Mouse (Mus musculus): ENCODE results near the gene Dcdc2b. TPM values are rescaled to one million over a fixed set of nuclear protein-coding genes. Genes with fewer than 3 reads are reported as not detected.

The Dcdc2b gene
- polyA plus RNA-seq, 1 experiment from 2014 or later: 2.3 TPM

DNA sequence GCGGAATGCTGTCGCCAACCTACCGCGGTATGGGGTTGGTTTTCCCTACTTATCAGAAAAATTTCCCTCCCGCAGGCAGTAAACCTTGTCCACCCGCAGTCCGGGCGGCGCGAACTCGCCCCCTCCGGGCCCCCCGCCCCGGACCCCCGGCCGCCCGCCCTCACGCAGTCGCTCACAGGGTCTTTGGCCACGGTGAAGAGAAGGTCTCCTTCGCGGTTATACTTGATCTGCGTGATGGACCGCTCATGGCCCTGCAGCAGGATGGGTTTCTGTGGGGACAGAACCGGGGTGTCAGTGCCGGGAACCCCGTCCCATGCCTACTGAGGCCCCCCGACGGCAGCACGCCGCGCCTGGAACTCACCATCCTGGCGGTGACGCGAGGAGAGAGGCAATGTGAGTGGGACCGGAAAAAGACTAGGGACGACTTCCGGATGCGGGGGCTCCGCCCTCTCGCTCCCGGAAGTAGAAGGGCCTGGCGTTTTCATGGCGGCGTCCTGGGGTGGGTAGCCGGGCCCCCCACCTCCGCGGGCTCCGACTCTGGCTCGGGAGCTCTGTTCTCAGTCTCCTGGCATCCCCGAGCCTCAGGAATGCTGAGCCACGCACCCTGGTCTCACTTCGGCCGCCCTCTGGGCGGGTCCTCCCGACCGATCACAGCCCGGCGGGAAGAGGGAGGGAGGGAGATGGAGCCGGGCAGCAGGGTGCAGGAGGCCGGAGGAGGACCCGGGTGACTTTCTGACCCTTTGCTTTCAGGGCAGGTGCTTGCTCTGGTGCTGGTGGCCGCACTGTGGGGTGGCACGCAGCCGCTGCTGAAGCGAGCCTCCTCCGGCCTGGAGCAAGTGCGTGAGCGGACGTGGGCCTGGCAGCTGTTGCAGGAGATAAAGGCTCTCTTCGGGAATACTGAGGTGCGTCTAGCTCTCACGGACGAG, 13.6 kb downstream of the Dcdc2b start, which contains the start of the genes Eif3i and Tmem234:
Gene Eif3i (minus strand): TSS at position 416 of the 926 bp plus-strand sequence.
Gene Tmem234 (plus strand): TSS at position 436 of the 926 bp plus-strand sequence.
- no peaks in the 10 kb centered on the region for H3K27me3 ChIP-seq
- H3K36me3 ChIP-seq: peaks cover 57% of the 10 kb centered on the region
- H3K4me2 ChIP-seq (replicated peaks): peak within 1 kb of the TSS; percentile 79
- peak within 1 kb of the TSS; percentile 37; the same call in 1 of the 2 replicates for H3K27ac ChIP-seq
- peak within 1 kb of the TSS; percentile 83 for H3K4me3 ChIP-seq
- H3K9me3 ChIP-seq: no peaks in the 10 kb centered on the region
- H3K4me1 ChIP-seq: peaks cover 23% of the 10 kb centered on the region
- peak; percentile 64 for ATAC-seq (ENCODE audit: insufficient number of reproducible peaks, insufficient read depth, low FRiP score, low TSS enrichment)
- peak within 1 kb of the TSS; percentile 83 for H3K9ac ChIP-seq
- WGBS: under 1% methylated on average over 74 of the region's 74 CpGs

DNA sequence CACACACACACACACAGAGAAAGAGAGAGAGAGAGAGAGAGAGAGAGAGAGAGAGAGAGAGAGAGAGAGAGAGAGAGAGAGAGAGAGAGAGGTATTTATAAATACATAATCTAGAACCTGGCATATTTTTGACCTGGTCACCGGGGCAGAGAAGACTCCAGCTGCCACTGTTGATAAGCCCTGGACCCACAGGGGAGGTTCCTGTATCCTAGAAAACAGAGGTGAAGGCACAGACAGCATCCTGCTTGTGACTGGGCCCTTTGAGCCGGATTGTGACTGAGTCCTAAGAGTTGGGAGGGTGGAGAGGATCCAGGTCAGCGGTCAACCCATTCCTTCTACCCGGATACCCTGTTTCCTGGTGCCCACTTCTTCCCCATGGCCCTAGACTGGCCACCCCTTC, 25.2 kb downstream of the Dcdc2b start:
- no peak overlapping the region for H3K4me3 ChIP-seq
- WGBS: 68% methylated on average over 4 of the region's 4 CpGs
- no peaks in the 10 kb centered on the region for H3K27me3 ChIP-seq
- H3K4me2 ChIP-seq (replicated peaks): no peak overlapping the region
- H3K9me3 ChIP-seq: no peaks in the 10 kb centered on the region
- no peak for ATAC-seq (ENCODE audit: insufficient number of reproducible peaks, insufficient read depth, low FRiP score, low TSS enrichment)
- no peak overlapping the region for H3K9ac ChIP-seq
- H3K36me3 ChIP-seq: peaks cover 36% of the 10 kb centered on the region
- no peaks in the 10 kb centered on the region for H3K4me1 ChIP-seq
- no peak overlapping the region for H3K27ac ChIP-seq

DNA sequence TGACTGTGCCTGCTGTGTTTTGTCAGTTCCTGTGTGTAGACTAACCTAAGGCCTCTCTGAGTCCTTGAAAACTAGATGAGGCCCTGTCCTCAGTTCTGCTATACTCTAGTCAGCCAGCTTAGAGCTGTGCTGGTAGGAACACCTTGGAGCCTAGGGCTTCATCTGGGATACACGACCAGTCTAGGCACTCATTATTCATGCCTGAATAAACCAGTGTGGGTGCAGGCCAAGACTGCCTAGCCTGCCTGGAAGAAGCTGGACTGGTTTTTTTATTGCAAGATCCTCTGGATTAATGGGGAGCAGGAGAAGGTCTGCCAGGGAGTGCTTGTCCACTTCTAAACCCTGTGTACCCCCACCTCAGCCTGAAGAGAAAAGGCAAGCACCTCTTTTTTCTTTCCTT, 27.1 kb downstream of the Dcdc2b start:
- H3K36me3 ChIP-seq: peaks cover 18% of the 10 kb centered on the region
- no peak for ATAC-seq (ENCODE audit: insufficient number of reproducible peaks, insufficient read depth, low FRiP score, low TSS enrichment)
- no peak overlapping the region for H3K4me3 ChIP-seq
- no peak overlapping the region for H3K9ac ChIP-seq
- 64% methylated on average over 1 of the region's 1 CpGs for WGBS
- no peaks in the 10 kb centered on the region for H3K9me3 ChIP-seq
- H3K27me3 ChIP-seq: no peaks in the 10 kb centered on the region
- no peaks in the 10 kb centered on the region for H3K4me1 ChIP-seq
- no peak overlapping the region for H3K4me2 ChIP-seq (replicated peaks)
- no peak overlapping the region for H3K27ac ChIP-seq

DNA sequence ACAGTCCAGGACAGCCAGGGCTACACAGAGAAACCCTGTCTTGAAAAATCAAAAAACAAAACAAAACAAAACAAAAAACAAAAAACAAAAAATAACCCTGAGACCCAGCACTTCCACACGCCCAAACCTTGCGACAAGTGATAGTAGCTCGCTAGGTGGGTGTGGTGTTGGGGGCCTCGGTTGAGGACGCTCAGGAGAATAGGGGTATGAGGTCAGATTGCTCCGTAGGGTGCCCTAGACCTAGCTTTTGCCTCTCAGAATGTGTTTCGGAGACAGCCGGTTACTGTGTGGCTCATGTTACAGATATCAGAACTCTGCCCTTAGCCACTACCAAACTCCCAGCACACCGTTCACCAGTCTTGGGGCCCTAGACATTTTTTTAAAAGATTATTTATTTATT, 28.3 kb downstream of the Dcdc2b start:
- Histone ChIP-seq H3K4me3 (no peak overlapping the region; the same call in 1 of the 2 replicates), H3K9me3 (no peaks in the 10 kb centered on the region), H3K27ac (no peak overlapping the region), H3K4me1 (no peaks in the 10 kb centered on the region), H3K36me3 (peaks cover 7% of the 10 kb centered on the region), H3K9ac (no peak overlapping the region), H3K4me2 (replicated peaks) (peak overlapping the region; percentile 70), H3K27me3 (no peaks in the 10 kb centered on the region)
- WGBS: 78% methylated on average over 9 of the region's 9 CpGs
- ATAC-seq (ENCODE audit: insufficient number of reproducible peaks, insufficient read depth, low FRiP score, low TSS enrichment): no peak

GRCm38 (mm10) chr4:129584884-129585608, 29.0 kb downstream of the Dcdc2b start:
- Histone ChIP-seq H3K27ac (0 out of 2 replicates have a peak overlapping the region, but pooled peaks have one; percentile 23), H3K4me3 (peak overlapping the region; percentile 46), H3K27me3 (no peaks in the 10 kb centered on the region), H3K4me2 (replicated peaks) (peak overlapping the region; percentile 70), H3K36me3 (peaks cover under 1% of the 10 kb centered on the region; the same call in 1 of the 2 replicates), H3K9ac (peak overlapping the region; percentile 45), H3K9me3 (no peaks in the 10 kb centered on the region), H3K4me1 (no peaks in the 10 kb centered on the region)
- ATAC-seq (ENCODE audit: insufficient number of reproducible peaks, insufficient read depth, low FRiP score, low TSS enrichment): peak; percentile 84
- 1% methylated on average over 36 of the region's 36 CpGs for WGBS

GRCm38 (mm10) chr4:129584370-129584769, 29.7 kb downstream of the Dcdc2b start:
- WGBS: 67% methylated on average over 1 of the region's 1 CpGs
- Histone ChIP-seq H3K4me1 (no peaks in the 10 kb centered on the region), H3K4me3 (peak overlapping the region; percentile 46), H3K27ac (no peak overlapping the region), H3K9me3 (no peaks in the 10 kb centered on the region), H3K9ac (no peak overlapping the region), H3K36me3 (no peaks in the 10 kb centered on the region), H3K27me3 (no peaks in the 10 kb centered on the region), H3K4me2 (replicated peaks) (peak overlapping the region; percentile 70)
- ATAC-seq (ENCODE audit: insufficient number of reproducible peaks, insufficient read depth, low FRiP score, low TSS enrichment): no peak

- Histone ChIP-seq H3K4me1 (no peaks in the 10 kb centered on the region), H3K4me2 (replicated peaks) (no peak overlapping the region), H3K27me3 (no peaks in the 10 kb centered on the region), H3K36me3 (no peaks in the 10 kb centered on the region), H3K27ac (no peak overlapping the region), H3K9ac (no peak overlapping the region), H3K4me3 (no peak overlapping the region), H3K9me3 (no peaks in the 10 kb centered on the region)
- no peak for ATAC-seq (ENCODE audit: insufficient number of reproducible peaks, insufficient read depth, low FRiP score, low TSS enrichment)
- WGBS: 83% methylated on average over 1 of the region's 1 CpGs
These were observed 31.8 kb downstream of the Dcdc2b start for GRCm38 (mm10) chr4:129582251-129582650.

- Histone ChIP-seq H3K27ac (no peak overlapping the region), H3K36me3 (no peaks in the 10 kb centered on the region), H3K4me3 (no peak overlapping the region), H3K4me2 (replicated peaks) (no peak overlapping the region), H3K9me3 (no peaks in the 10 kb centered on the region), H3K9ac (no peak overlapping the region), H3K27me3 (no peaks in the 10 kb centered on the region), H3K4me1 (no peaks in the 10 kb centered on the region)
- WGBS: 69% methylated on average over 7 of the region's 7 CpGs
- ATAC-seq (ENCODE audit: insufficient number of reproducible peaks, insufficient read depth, low FRiP score, low TSS enrichment): no peak
These were observed 33.7 kb downstream of the Dcdc2b start for GRCm38 (mm10) chr4:129580347-129580746.

GRCm38 (mm10) chr4:129578466-129578865, 35.6 kb downstream of the Dcdc2b start, which contains the start of gene Fam167b:
Fam167b (minus strand) TSS chr4:129578549.
- ATAC-seq (ENCODE audit: insufficient number of reproducible peaks, insufficient read depth, low FRiP score, low TSS enrichment): no peak
- Histone ChIP-seq H3K4me2 (replicated peaks) (no peak within 1 kb of the TSS), H3K9me3 (no peaks in the 10 kb centered on the region), H3K4me3 (no peak within 1 kb of the TSS), H3K9ac (no peak within 1 kb of the TSS), H3K27me3 (no peaks in the 10 kb centered on the region), H3K36me3 (no peaks in the 10 kb centered on the region), H3K27ac (no peak within 1 kb of the TSS; the same call in 1 of the 2 replicates), H3K4me1 (peaks cover 4% of the 10 kb centered on the region; the same call in 1 of the 2 replicates)
- WGBS: 90% methylated on average over 5 of the region's 5 CpGs

- H3K36me3 ChIP-seq: no peaks in the 10 kb centered on the region
- peaks cover 4% of the 10 kb centered on the region; the same call in 1 of the 2 replicates for H3K4me1 ChIP-seq
- WGBS: 81% methylated on average over 7 of the region's 7 CpGs
- ATAC-seq (ENCODE audit: insufficient number of reproducible peaks, insufficient read depth, low FRiP score, low TSS enrichment): no peak
- H3K9ac ChIP-seq: no peak overlapping the region
- no peak overlapping the region for H3K27ac ChIP-seq
- no peaks in the 10 kb centered on the region for H3K9me3 ChIP-seq
- no peaks in the 10 kb centered on the region for H3K27me3 ChIP-seq
- no peak overlapping the region for H3K4me2 ChIP-seq (replicated peaks)
- no peak overlapping the region for H3K4me3 ChIP-seq
These were observed 36.4 kb downstream of the Dcdc2b start for GRCm38 (mm10) chr4:129577688-129578087.

GRCm38 (mm10) chr4:129576863-129577491, 37.1 kb downstream of the Dcdc2b start:
- Histone ChIP-seq H3K9me3 (no peaks in the 10 kb centered on the region), H3K27me3 (no peaks in the 10 kb centered on the region), H3K27ac (no peak overlapping the region), H3K4me2 (replicated peaks) (peak overlapping the region; percentile 12; the same call in 1 of the 2 replicates), H3K36me3 (no peaks in the 10 kb centered on the region), H3K9ac (no peak overlapping the region), H3K4me1 (peaks cover 4% of the 10 kb centered on the region; the same call in 1 of the 2 replicates), H3K4me3 (no peak overlapping the region)
- ATAC-seq (ENCODE audit: insufficient number of reproducible peaks, insufficient read depth, low FRiP score, low TSS enrichment): no peak
- 35% methylated on average over 21 of the region's 21 CpGs for WGBS

All from embryonic facial prominence, embryonic 12.5 days (tissue).